Mouse (Mus musculus): ENCODE measurements around the gene Spry2.

The Spry2 gene

GRCm38 (mm10) chr14:105892941-105893622, 3.5 kb downstream of the Spry2 start:
- peak; percentile 55 for DNase-seq (ENCODE audit: low spot score)

DNA sequence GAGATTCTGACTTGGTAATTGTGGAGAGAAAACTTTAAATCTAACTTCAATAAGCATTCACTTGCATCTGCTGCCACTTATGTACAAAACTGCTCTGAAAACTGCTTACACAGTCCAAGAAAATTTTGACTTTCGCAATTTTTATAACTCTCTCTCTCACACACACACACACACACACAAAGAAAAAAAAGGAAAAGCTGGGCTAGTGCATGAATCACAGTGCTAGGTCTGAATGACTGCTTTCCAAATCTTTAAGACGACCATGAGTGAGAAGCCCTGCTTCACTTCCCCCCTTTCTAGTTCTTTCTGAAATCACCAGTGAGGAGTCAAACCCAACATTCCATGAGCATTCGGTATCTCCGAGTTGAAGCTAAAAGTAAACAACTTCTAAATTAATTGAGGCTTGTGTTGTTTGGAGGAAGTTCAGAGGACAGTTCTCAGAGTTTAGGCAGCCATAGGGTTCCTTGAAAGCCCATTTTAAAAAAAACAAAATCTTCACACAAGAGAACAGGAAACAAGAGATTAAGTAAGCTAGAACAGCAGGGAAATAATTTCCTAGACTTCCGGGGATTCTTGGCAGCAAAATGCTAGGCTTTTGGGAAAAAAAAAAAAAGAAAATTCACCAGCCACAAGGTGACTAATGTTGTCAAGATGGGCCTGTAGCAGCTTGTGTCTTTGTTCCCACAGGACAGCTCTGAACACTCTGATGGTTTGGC, 5.9 kb downstream of the Spry2 start:
- DNase-seq (ENCODE audit: low spot score), result peak; percentile 68

- no peak for DNase-seq (ENCODE audit: low spot score)
Measured at GRCm38 (mm10) chr14:105886643-105887374, 9.8 kb downstream of the Spry2 start.

DNA sequence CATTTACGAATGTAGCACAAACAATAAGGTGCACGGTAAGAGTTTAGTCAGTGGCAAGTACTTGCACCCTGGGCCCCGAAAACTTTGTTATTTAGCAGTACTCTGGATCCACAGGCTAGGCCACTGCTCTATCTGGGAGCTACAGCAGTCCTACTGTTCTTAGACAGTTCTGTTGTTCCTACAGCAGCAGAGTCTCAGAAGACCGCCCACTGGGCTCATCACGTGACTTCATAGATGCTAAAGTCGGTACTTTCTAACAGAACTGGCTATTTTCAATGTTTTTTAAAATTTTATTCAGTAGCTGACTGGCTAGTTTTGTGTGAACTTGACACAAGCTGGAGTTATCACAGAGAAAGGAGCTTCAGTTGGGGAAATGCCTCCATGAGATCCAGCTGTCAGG, 11.4 kb downstream of the Spry2 start:
- DNase-seq (ENCODE audit: low spot score), result no peak

- no peak for DNase-seq (ENCODE audit: low spot score)
Measured at GRCm38 (mm10) chr14:105883215-105883614, 13.4 kb downstream of the Spry2 start.

- no peak for DNase-seq (ENCODE audit: low spot score)
Measured at GRCm38 (mm10) chr14:105878359-105878758, 18.3 kb downstream of the Spry2 start.

- DNase-seq (ENCODE audit: low spot score), result no peak
Measured at GRCm38 (mm10) chr14:105876375-105876774, 20.2 kb downstream of the Spry2 start.

DNA sequence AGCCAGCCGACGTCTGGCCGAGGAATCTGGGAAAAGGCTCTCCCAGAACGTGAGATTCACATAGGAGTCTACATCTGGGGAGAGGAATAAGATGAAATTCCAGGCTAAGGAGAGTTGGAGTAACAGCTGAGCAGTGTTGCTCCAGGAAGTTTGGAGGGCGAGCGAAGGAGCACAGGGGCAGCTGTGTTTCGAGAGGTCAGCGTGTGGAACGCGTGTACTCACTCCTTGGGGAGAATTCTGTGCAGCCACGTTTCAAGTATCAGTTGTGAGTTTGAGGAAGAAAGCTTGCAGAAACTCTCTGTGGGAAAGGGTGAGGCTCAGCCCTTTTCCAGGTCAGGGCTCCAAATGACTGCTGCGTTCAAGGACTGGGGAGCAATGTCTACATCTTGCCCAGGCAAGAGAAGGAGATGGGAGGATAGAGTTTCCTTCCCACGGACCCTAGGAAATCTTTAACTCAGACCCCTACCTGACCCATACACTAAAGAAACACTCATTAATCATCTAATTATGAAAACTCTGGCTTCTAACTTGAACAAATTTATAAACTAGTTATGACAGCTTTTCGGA, 26.2 kb downstream of the Spry2 start:
- peak; percentile 27 for DNase-seq (ENCODE audit: low spot score)

DNA sequence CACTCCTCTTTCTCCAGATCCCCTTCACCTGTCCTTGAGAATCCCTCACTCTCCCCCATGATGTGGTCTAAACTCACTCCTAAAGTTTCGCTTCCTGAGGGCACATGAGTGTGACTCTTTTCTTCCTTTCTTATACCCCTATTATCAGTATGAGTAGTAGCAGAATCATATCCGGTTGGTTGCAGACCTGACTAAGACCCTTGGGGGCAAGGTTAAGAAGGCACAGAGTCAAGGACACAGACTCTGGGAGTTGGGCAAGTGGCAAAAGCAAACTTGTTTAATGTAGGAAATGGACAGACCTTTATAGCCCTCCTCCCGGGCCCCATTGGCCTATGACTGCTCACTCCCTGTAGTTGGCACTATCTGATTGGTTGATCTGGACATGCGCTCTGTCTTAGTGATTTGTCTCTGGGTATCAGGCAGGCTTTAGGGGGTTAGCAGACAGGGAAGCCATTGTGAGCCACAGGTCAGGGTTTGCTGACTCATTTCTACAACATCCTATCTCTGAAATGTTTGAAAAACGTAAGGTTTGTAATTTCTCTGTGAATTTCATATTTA, 31.2 kb downstream of the Spry2 start:
- no peak for DNase-seq (ENCODE audit: low spot score)

GRCm38 (mm10) chr14:105862199-105862598, 34.4 kb downstream of the Spry2 start:
- no peak for DNase-seq (ENCODE audit: low spot score)

- no peak for DNase-seq (ENCODE audit: low spot score)
Measured at GRCm38 (mm10) chr14:105860920-105861319, 35.7 kb downstream of the Spry2 start.

- no peak for DNase-seq (ENCODE audit: low spot score)
Measured at GRCm38 (mm10) chr14:105860276-105860675, 36.3 kb downstream of the Spry2 start.

- no peak for DNase-seq (ENCODE audit: low spot score)
Measured at GRCm38 (mm10) chr14:105859876-105860275, 36.7 kb downstream of the Spry2 start.

- DNase-seq (ENCODE audit: low spot score), result no peak
Measured at GRCm38 (mm10) chr14:105859368-105859767, 37.3 kb downstream of the Spry2 start.

GRCm38 (mm10) chr14:105858935-105859334, 37.7 kb downstream of the Spry2 start:
- no peak for DNase-seq (ENCODE audit: low spot score)

DNA sequence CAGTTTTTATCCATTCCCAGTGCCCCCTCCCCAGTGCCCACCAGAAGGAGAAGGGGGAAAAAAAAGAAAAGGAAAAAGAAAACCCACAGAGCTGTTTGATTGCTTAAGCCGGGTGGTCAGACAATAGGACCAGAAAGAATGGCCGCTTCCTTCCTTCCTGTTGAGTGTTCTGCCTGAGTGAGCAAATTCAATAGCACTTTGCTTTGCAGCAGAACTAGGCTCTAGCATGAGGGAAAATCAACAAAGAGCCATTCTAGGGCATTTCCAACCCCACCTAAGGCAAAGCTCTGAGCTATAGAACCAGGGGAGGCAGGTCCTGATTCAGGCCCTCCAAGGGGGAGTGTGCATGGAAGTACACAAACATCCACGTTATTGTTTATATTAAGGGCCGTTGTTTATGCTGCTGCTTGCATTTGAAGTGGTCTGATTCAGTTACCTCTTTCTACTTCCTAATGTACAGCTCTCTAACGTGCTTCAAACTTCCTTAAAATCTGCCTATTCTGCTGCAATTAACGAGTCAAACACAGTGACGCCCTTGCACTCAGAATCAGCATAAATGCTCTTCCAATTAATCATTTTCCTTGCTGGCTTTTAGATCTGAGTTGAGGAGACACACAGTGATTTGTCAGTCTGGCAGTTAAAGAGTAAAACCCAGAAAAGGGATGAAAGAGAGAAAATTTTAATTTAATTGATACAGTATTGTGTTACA, 45.1 kb downstream of the Spry2 start:
- no peak for DNase-seq (ENCODE audit: low spot score)

Measured in adipocyte (in vitro differentiated cells).